Mouse (Mus musculus): ENCODE results near the gene Tmed2. TPM values are rescaled to one million over a fixed set of nuclear protein-coding genes. Genes with fewer than 3 reads are reported as not detected.

The Tmed2 gene
- polyA plus RNA-seq, 1 experiment: 11.7 TPM

DNA sequence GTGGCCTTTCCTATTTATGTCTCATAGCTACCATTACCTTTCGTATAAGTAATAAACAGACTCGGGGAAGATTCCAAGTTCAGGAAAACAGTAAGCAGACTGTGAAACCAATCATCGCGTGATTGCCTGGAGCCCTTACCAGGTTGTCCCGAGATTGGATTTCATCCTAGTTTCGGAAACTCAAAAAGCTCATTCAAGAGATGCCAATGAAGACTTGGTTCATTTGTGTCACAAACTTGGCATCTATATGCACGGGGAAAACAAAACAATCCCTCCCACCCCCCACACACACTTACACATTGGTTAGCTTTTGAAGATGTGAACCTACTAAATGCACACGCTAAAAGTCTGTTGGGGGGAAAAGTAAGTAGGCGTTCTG lies 11.6 kb downstream of the Tmed2 start:
- peaks cover 56% of the 10 kb centered on the region for H3K36me3 ChIP-seq (ENCODE audit: control insufficient read depth)
- H3K4me1 ChIP-seq (ENCODE audit: control insufficient read depth): peaks cover 26% of the 10 kb centered on the region
- no peaks in the 10 kb centered on the region for H3K9me3 ChIP-seq (ENCODE audit: control insufficient read depth, low read length)
- peak overlapping the region; percentile 100 for H3K4me3 ChIP-seq (replicated peaks)
- TF ChIP-seq TAL1 (IDR thresholded peaks at IDR 0.05; ENCODE audit: low read length) (no peak), GATA1 (IDR thresholded peaks at IDR 0.05; ENCODE audit: low read length) (no peak)
- no peaks in the 10 kb centered on the region for H3K27me3 ChIP-seq (ENCODE audit: control insufficient read depth)

DNA sequence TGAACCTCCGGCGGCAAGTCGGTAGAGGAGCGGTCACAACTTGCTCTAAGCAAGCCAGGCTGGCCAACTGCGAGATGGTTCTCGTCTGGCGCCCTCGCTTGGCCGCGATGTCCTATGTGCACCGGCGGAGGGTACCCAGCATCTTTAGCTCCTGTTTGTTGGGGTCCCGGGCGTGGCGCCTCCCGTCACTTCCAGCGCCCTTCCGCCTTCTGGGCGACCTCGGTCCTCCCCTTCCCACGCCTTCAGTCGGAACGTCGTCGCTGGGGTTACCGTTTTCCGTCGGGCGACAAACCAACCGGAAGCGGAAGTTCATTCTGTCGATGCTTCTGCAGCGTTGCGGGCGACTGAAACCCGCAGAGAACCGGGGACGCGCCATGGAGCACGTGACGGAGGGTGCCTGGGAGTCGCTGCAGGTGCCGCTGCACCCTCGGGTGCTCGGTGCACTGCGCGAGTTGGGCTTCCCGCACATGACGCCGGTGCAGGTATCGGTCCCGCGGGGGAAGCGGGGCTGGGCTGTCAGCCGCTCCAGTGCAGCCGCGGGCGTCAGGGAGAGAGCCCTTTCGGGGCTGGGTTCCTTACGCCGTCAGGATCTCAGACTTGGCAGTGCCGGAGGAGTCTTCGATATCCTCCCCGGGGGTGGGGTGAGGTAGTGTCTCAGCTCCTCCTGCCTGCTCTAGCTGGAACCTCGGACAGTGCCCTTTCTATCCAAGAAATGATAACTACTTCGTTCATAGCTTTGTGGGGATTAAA lies 12.2 kb downstream of the Tmed2 start, which contains the start of gene Ddx55:
Gene Ddx55, plus strand, starts transcription at position 307 of the 750 bp plus-strand sequence.
- Histone ChIP-seq H3K27me3 (ENCODE audit: control insufficient read depth) (no peaks in the 10 kb centered on the region), H3K36me3 (ENCODE audit: control insufficient read depth) (peaks cover 55% of the 10 kb centered on the region), H3K4me3 (replicated peaks) (peak within 1 kb of the TSS; percentile 100), H3K9me3 (ENCODE audit: control insufficient read depth, low read length) (no peaks in the 10 kb centered on the region), H3K4me1 (ENCODE audit: control insufficient read depth) (peaks cover 26% of the 10 kb centered on the region)
- no peak for TF ChIP-seq TAL1 (IDR thresholded peaks at IDR 0.05; ENCODE audit: low read length)
- no peak for TF ChIP-seq GATA1 (IDR thresholded peaks at IDR 0.05; ENCODE audit: low read length)

DNA sequence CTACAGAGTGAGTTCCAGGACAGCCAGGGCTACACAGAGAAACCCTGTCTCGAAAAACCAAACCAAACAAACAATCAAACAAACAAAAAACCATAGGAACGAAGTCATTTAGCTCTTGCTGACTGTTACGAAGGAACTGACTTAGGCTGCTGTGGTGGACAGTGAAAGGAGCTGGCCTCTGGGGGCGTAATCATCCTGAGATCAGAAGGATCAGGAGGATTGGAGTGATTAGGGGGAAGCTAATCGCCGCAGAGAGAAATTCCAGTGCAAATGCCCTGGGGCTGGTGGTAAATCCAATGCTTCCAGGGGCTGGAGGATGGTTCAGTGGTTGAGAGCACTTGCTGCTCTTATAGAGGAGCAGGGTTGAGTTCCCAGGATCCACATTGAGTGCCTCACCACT lies 13.1 kb downstream of the Tmed2 start:
- Histone ChIP-seq H3K27me3 (ENCODE audit: control insufficient read depth) (no peaks in the 10 kb centered on the region), H3K9me3 (ENCODE audit: control insufficient read depth, low read length) (no peaks in the 10 kb centered on the region), H3K4me3 (replicated peaks) (peak overlapping the region; percentile 100), H3K4me1 (ENCODE audit: control insufficient read depth) (peaks cover 26% of the 10 kb centered on the region), H3K36me3 (ENCODE audit: control insufficient read depth) (peaks cover 55% of the 10 kb centered on the region)
- TF ChIP-seq GATA1 (IDR thresholded peaks at IDR 0.05; ENCODE audit: low read length) (no peak), TAL1 (IDR thresholded peaks at IDR 0.05; ENCODE audit: low read length) (no peak)

DNA sequence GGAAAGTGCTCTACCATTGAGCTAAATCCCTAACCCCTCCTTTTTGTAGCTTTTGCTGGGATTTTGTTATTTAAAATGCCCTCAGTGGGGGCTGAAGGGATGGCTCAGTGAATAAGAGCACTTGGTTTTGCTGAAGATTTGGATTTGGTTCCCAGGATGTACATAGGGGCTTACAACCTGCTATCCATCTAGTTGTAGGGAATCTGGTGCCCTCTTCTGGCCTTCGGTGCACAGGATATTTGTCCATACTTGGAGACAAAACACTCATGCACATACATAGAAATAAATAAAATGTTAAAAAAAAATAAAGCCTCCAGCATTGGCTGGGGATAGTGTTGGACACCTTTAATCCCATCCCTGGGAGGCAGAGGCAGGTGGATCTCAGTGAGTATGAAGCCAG lies 14.7 kb downstream of the Tmed2 start:
- Histone ChIP-seq H3K4me3 (replicated peaks) (no peak overlapping the region), H3K4me1 (ENCODE audit: control insufficient read depth) (peaks cover 26% of the 10 kb centered on the region), H3K27me3 (ENCODE audit: control insufficient read depth) (no peaks in the 10 kb centered on the region), H3K36me3 (ENCODE audit: control insufficient read depth) (peaks cover 66% of the 10 kb centered on the region), H3K9me3 (ENCODE audit: control insufficient read depth, low read length) (no peaks in the 10 kb centered on the region)
- TF ChIP-seq GATA1 (IDR thresholded peaks at IDR 0.05; ENCODE audit: low read length) (no peak), TAL1 (IDR thresholded peaks at IDR 0.05; ENCODE audit: low read length) (no peak)

DNA sequence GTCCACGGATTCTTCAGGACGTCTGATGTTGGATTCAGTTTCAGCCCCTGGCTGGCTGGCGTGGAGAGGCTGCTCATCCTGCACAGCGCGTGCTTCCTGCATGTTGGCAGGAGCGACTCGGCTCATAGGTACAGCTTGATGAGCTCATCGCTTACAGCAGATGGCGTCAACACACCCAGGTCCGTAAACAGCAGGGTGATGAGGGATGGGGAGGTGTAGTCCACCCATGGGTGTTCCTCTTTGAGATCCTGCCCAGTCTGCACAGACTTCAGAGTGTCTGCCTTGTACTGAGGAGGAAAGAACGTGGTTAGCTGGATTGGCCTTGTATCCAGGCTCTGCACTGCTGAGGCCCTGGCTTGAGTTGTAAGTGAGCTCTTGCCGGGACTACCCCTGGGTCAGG lies 30.6 kb downstream of the Tmed2 start:
- Histone ChIP-seq H3K36me3 (ENCODE audit: control insufficient read depth) (peaks cover 99% of the 10 kb centered on the region), H3K27me3 (ENCODE audit: control insufficient read depth) (no peaks in the 10 kb centered on the region), H3K4me1 (ENCODE audit: control insufficient read depth) (peaks cover 4% of the 10 kb centered on the region), H3K9me3 (ENCODE audit: control insufficient read depth, low read length) (no peaks in the 10 kb centered on the region), H3K4me3 (replicated peaks) (no peak overlapping the region)
- TF ChIP-seq GATA1 (IDR thresholded peaks at IDR 0.05; ENCODE audit: low read length) (no peak), TAL1 (IDR thresholded peaks at IDR 0.05; ENCODE audit: low read length) (no peak)

DNA sequence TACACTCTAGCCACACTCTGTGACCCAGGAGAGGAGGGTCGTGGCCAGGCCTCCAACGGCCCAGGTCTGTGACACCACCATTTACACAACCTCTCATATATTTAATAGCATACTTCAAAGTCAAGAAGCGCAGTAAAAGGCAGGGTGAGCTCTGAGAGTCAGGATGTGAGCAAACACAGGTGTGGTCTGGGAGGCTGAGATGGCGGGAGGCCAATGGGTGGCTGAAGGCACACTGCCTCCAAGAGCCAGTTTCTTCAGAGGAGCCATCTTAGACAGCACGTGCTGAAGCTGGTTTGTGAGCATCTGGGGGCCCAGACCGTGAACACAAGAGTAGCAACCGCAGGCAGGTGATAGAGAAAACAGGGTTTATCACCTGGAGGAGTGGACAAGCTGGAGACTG lies 35.0 kb downstream of the Tmed2 start:
- Histone ChIP-seq H3K9me3 (ENCODE audit: control insufficient read depth, low read length) (no peaks in the 10 kb centered on the region), H3K36me3 (ENCODE audit: control insufficient read depth) (peaks cover 74% of the 10 kb centered on the region), H3K4me3 (replicated peaks) (no peak overlapping the region), H3K27me3 (ENCODE audit: control insufficient read depth) (no peaks in the 10 kb centered on the region), H3K4me1 (ENCODE audit: control insufficient read depth) (peaks cover 39% of the 10 kb centered on the region)
- TF ChIP-seq TAL1 (IDR thresholded peaks at IDR 0.05; ENCODE audit: low read length) (no peak), GATA1 (IDR thresholded peaks at IDR 0.05; ENCODE audit: low read length) (no peak)

DNA sequence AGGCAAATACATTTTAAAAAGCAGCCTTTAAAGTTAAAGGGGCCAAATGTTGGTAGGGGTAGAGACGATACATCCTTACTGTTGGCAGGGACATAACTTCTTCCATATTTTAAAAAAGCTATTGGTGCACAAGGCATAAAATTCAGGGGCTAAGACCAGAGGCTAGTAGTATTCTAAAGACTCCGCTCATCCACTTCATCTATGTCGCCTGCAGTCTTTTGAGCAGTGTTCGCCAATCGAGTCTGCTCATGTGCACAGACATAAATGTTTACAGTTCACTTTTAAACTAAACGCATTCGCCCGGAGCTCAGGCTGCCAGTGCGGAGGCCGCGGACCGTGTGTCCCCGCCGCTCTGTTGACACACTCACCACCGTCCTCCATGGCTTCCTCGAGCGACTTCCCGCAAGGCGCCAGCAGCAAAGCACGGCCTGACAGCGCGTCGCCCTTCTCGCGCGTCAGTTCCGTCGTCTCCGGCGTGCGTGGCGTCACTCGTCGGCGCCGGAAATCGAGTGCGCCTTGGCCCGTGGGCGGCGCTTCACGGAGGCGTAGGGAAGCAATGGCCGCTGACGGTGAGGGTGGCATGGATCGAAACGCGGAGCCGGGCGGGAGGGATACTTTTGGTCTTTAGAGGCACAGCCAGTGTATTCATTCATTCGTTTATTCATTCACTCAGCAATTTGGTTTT lies 38.3 kb downstream of the Tmed2 start, which contains the start of the genes Eif2b1 and Gtf2h3:
Gene Eif2b1, minus strand, starts transcription at position 499 of the 685 bp plus-strand sequence.
Gene Gtf2h3, plus strand, starts transcription at position 508 of the 685 bp plus-strand sequence.
- Histone ChIP-seq H3K9me3 (ENCODE audit: control insufficient read depth, low read length) (no peaks in the 10 kb centered on the region), H3K4me3 (replicated peaks) (peak within 1 kb of the TSS; percentile 81), H3K36me3 (ENCODE audit: control insufficient read depth) (peaks cover 49% of the 10 kb centered on the region), H3K27me3 (ENCODE audit: control insufficient read depth) (no peaks in the 10 kb centered on the region), H3K4me1 (ENCODE audit: control insufficient read depth) (peaks cover 42% of the 10 kb centered on the region)
- no peak for TF ChIP-seq GATA1 (IDR thresholded peaks at IDR 0.05; ENCODE audit: low read length)
- no peak for TF ChIP-seq TAL1 (IDR thresholded peaks at IDR 0.05; ENCODE audit: low read length)

DNA sequence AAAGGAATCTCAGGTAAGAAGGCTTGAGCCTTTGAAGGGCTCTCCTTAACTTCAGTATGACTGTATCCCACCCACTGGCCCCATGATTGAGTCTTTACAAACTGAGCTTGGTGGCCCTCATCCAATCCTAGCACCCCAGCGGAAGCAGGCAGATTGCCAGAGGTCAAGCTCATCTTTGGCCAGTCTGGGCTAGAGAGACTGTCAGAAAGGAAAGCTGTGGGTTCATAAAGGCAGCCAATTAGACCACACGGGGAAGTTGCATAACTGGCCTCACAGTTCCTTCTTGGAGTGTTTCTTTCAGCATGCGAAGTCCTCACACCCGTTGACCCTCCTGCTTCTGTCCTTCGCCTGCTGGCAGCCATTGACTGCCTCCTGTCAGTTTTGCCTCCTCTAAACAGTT lies 42.0 kb downstream of the Tmed2 start:
- Histone ChIP-seq H3K36me3 (ENCODE audit: control insufficient read depth) (peaks cover 39% of the 10 kb centered on the region), H3K4me1 (ENCODE audit: control insufficient read depth) (peaks cover 29% of the 10 kb centered on the region)
- TF ChIP-seq GATA1 (IDR thresholded peaks at IDR 0.05; ENCODE audit: low read length): no peak
- no peak for TF ChIP-seq TAL1 (IDR thresholded peaks at IDR 0.05; ENCODE audit: low read length)

DNA sequence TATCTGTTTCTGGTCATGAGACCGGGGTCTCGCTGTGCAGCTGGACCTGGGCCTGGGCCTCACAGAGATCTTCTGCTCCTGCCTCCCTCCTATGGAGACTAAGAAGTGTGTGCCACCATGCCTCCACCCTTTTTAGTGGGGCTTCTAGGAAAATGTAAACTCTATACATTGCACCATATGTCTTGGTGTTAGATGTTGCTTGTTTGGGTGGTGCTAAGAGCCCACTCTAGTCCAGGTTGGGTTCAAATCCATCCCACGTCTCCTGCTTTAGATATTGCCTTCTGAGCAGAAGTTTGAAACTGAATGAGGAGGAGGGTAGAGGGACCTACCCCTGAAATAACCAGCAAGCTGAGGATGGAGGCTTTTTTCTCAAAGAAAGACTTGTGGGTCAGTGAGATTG lies 52.3 kb downstream of the Tmed2 start:
- TF ChIP-seq TAL1 (IDR thresholded peaks at IDR 0.05; ENCODE audit: low read length) (no peak), GATA1 (IDR thresholded peaks at IDR 0.05; ENCODE audit: low read length) (no peak)
- H3K27me3 ChIP-seq (ENCODE audit: control insufficient read depth): no peaks in the 10 kb centered on the region
- H3K4me1 ChIP-seq (ENCODE audit: control insufficient read depth): no peaks in the 10 kb centered on the region
- H3K9me3 ChIP-seq (ENCODE audit: control insufficient read depth, low read length): no peaks in the 10 kb centered on the region
- no peak overlapping the region for H3K4me3 ChIP-seq (replicated peaks)
- H3K36me3 ChIP-seq (ENCODE audit: control insufficient read depth): peaks cover 75% of the 10 kb centered on the region

More for the DNA sequence above, 42.0 kb downstream of the Tmed2 start:
- H3K9me3 ChIP-seq (ENCODE audit: control insufficient read depth, low read length): no peaks in the 10 kb centered on the region; the same call in 1 of the 2 replicates
- H3K27me3 ChIP-seq (ENCODE audit: control insufficient read depth): no peaks in the 10 kb centered on the region
- H3K4me3 ChIP-seq (replicated peaks): no peak overlapping the region
